Mouse (Mus musculus) kidney, postnatal 0 days (tissue): ENCODE results near the gene Nxph1. TPM values are rescaled to one million over a fixed set of nuclear protein-coding genes. Genes with fewer than 3 reads are reported as not detected.

Experiments used
- ATAC-seq: fragments of 200-750 bp; cut with Nextera tagmentation; replicated peaks from 2 replicates; pipeline ENCODE4 v1.8.0; 2017; ENCODE audit warnings: low read depth, moderate number of reproducible peaks, moderate TSS enrichment, moderate library complexity; ENCODE audit not compliant: low FRiP score
- DNase-seq: peaks from one replicate; pipeline ENCODE4 v3.0.0-alpha.2; 2016; ENCODE audit warnings: low spot score
- H3K27ac ChIP-seq: fragments of 300-500 bp; sonication (generic); 2 replicates; pipeline ENCODE4 v1.5.1; 2014; ENCODE audit warnings: mild to moderate bottlenecking
- H3K27me3 ChIP-seq: fragments of 300-500 bp; sonication (generic); 2 replicates; pipeline ENCODE4 v1.6.1; 2014; ENCODE audit warnings: low read length, mixed read lengths; ENCODE audit not compliant: insufficient read depth
- H3K36me3 ChIP-seq: fragments of 300-500 bp; sonication (generic); 2 replicates; pipeline ENCODE4 v1.6.1; 2014; ENCODE audit warnings: low read length, mixed read lengths; ENCODE audit not compliant: insufficient read depth
- H3K4me1 ChIP-seq: fragments of 300-500 bp; sonication (generic); replicated peaks from 2 replicates; pipeline ENCODE4 v1.6.1; 2014; ENCODE audit warnings: antibody characterized with exemption, low read length, mixed read lengths; ENCODE audit not compliant: insufficient read depth
- H3K4me2 ChIP-seq: fragments of 300-500 bp; sonication (generic); 2 replicates; pipeline ENCODE4 v1.6.1; 2014; ENCODE audit warnings: mild to moderate bottlenecking, low read length, moderate library complexity, mixed read lengths
- H3K4me3 ChIP-seq: fragments of 300-500 bp; sonication (generic); replicated peaks from 2 replicates; pipeline ENCODE4 v1.5.1; 2014; ENCODE audit warnings: low read depth, low read length
- H3K9ac ChIP-seq: fragments of 300-500 bp; sonication (generic); 2 replicates; pipeline ENCODE4 v1.6.1; 2014; ENCODE audit warnings: low read depth, low read length
- H3K9me3 ChIP-seq: fragments of 300-500 bp; sonication (generic); replicated peaks from 2 replicates; pipeline ENCODE4 v1.6.1; 2016; ENCODE audit warnings: low read length, inconsistent platforms, mixed read lengths
- CTCF ChIP-seq: IDR thresholded peaks from 2 replicates; pipeline ENCODE4 v1.5.1; 2016; ENCODE audit warnings: antibody characterized with exemption, low read depth, mild to moderate bottlenecking, moderate library complexity
- WGBS: fragments of 180-500 bp; shearing (Covaris S2); extraction: QIAGEN DNeasy Blood & Tissue Kit; methylation state at CpG from one replicate; pipeline ENCODE4 v1.1.7; 2014; 5-methylcytosine and 5-hydroxymethylcytosine counted together
- polyA plus RNA-seq: library from polyadenylated mRNA; unstranded; fragments of >200 nt; fragmentation: Nextera tagmentation; extraction: Ambion mirVana; gene quantifications from 2 replicates; pipeline ENCODE4 v1.2.1, GENCODE M21; 2015

Nxph1 gene
- polyA plus RNA-seq, 1 experiment from 2014 or later = not detected

GRCm38 (mm10) chr6:8935241-8935640 lies 13.0 kb upstream of the Nxph1 start:
- Histone ChIP-seq H3K4me1 (no peaks in the 10 kb centered on the region), H3K4me3 (no peak overlapping the region), H3K27me3 (no peaks in the 10 kb centered on the region), H3K27ac (no peak overlapping the region), H3K9me3 (no peaks in the 10 kb centered on the region), H3K36me3 (no peaks in the 10 kb centered on the region), H3K9ac (no peak overlapping the region), H3K4me2 (no peak overlapping the region)
- DNase-seq (no peak), ATAC-seq (no peak)
- WGBS = 45% methylated on average over 5 of the region's 5 CpGs
- TF ChIP-seq CTCF = no peak

GRCm38 (mm10) chr6:8935705-8936104 lies 12.5 kb upstream of the Nxph1 start:
- no peaks in the 10 kb centered on the region for H3K4me1 ChIP-seq
- no peak overlapping the region for H3K4me3 ChIP-seq
- H3K4me2 ChIP-seq = no peak overlapping the region
- peak; percentile 91 for TF ChIP-seq CTCF
- H3K36me3 ChIP-seq = no peaks in the 10 kb centered on the region
- no peak overlapping the region for H3K27ac ChIP-seq
- DNase-seq = peak; percentile 90
- WGBS = 16% methylated on average over 5 of the region's 5 CpGs
- no peak overlapping the region for H3K9ac ChIP-seq
- no peaks in the 10 kb centered on the region for H3K27me3 ChIP-seq
- H3K9me3 ChIP-seq = no peaks in the 10 kb centered on the region
- no peak for ATAC-seq

DNA sequence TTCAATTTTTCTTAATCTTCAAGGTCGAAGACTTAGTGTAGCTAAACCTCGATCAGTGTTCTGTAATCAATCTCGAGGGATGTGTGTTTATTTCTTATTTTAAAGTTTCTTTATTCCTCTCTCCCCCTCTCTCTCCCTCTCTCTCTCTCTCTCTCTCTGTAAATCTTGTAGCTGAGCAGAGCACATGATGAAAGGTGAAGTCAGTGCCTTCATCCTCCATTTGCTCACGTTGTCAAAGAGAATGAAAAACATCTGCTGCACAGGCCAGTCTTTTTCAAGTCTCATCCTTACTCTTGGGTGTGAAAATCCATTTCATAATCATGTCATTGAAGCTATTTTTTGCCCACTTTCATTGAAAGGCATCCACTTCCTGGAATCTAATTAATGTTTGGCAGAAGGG lies 12.1 kb upstream of the Nxph1 start:
- Histone ChIP-seq H3K4me2 (no peak overlapping the region), H3K4me1 (no peaks in the 10 kb centered on the region), H3K27me3 (no peaks in the 10 kb centered on the region), H3K27ac (no peak overlapping the region), H3K36me3 (no peaks in the 10 kb centered on the region), H3K9me3 (no peaks in the 10 kb centered on the region), H3K9ac (no peak overlapping the region), H3K4me3 (no peak overlapping the region)
- ATAC-seq = no peak
- WGBS = 19% methylated on average over 4 of the region's 4 CpGs
- no peak for DNase-seq
- no peak for TF ChIP-seq CTCF

GRCm38 (mm10) chr6:8948471-8949411 lies 510 bp downstream of the Nxph1 start:
- ATAC-seq (peak; percentile 80), DNase-seq (peak; percentile 77)
- WGBS = under 1% methylated on average over 68 of the region's 68 CpGs
- Histone ChIP-seq H3K9ac (no peak overlapping the region), H3K9me3 (no peaks in the 10 kb centered on the region), H3K27ac (no peak overlapping the region), H3K4me1 (peaks cover 7% of the 10 kb centered on the region; the same call in 1 of the 2 replicates), H3K27me3 (peaks cover 58% of the 10 kb centered on the region), H3K36me3 (no peaks in the 10 kb centered on the region), H3K4me3 (peak overlapping the region; percentile 17), H3K4me2 (peak overlapping the region; percentile 46)
- TF ChIP-seq CTCF = peak; percentile 28; the same call in 1 of the 2 replicates

GRCm38 (mm10) chr6:8949665-8950201 lies 1.5 kb downstream of the Nxph1 start:
- H3K4me3 ChIP-seq = 0 out of 2 replicates have a peak overlapping the region, but pooled peaks have one; percentile 4
- TF ChIP-seq CTCF = no peak
- WGBS = under 1% methylated on average over 31 of the region's 31 CpGs
- no peak for ATAC-seq
- H3K27me3 ChIP-seq = peaks cover 67% of the 10 kb centered on the region
- no peaks in the 10 kb centered on the region for H3K36me3 ChIP-seq
- H3K27ac ChIP-seq = no peak overlapping the region
- DNase-seq = no peak
- H3K4me2 ChIP-seq = peak overlapping the region; percentile 22; the same call in 1 of the 2 replicates
- peaks cover 7% of the 10 kb centered on the region; the same call in 1 of the 2 replicates for H3K4me1 ChIP-seq
- H3K9ac ChIP-seq = no peak overlapping the region
- H3K9me3 ChIP-seq = no peaks in the 10 kb centered on the region

DNA sequence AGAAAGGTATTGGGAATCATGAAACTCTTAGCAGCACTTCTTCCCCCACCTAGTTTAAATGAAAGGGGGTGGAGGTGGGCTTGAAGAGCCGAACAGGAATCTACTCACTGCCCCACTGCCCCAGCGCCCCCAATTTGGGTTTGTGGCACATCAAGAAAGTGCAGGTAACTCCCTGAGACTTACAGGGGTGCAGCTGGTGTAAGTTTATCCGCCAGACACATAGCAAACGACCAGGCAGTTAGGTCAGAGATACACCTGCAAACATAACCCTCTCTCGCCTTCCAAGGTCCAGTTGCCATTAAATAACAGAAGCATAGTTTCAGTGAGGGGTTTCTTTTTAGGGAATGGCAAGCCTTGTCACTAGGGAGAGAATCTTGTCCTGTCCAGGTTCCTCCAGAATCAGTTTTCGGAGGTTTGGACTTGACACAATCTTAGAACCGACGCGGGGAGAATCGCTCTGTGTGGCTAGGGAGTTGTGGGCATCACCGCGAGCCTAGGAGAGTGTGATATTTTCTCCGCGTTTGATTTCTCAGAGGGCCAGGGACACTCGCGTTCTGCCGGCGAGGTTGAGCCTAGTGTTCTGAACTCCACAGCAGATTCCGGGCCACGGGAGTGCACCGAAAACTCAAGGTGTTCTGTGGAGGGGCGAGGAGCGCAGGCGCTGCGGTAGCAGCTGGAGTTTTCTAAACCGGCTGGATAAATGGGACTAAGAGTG lies 2.5 kb downstream of the Nxph1 start:
- no peaks in the 10 kb centered on the region for H3K9me3 ChIP-seq
- H3K4me3 ChIP-seq = peak overlapping the region; percentile 24
- H3K36me3 ChIP-seq = no peaks in the 10 kb centered on the region
- TF ChIP-seq CTCF = no peak
- H3K4me2 ChIP-seq = peak overlapping the region; percentile 51
- H3K27ac ChIP-seq = no peak overlapping the region
- H3K9ac ChIP-seq = no peak overlapping the region
- H3K4me1 ChIP-seq = peaks cover 7% of the 10 kb centered on the region; the same call in 1 of the 2 replicates
- WGBS = 2% methylated on average over 26 of the region's 26 CpGs
- ATAC-seq (no peak), DNase-seq (no peak)
- peaks cover 72% of the 10 kb centered on the region for H3K27me3 ChIP-seq
